19 mouse cellular contexts compared by ENCODE assay signal in the genomic region with DNA sequence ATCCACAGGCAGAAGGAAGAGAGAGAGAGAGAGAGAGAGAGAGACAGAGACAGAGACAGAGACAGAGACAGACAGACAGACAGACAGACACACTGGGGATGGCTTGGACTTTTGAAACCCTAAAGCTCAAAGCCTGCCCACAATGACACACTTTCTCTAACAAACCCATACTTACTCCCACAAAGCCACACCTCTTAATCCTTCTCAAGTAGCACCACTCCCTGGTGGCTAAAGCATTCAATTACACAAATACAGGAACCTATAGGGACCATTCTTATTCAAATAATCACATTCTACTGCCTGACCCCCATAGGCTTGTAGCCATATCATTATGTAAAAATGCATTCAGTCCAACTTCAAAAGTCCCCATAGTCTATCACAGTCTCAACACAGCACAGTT. TPM values are rescaled to one million over a fixed set of nuclear protein-coding genes. Genes with fewer than 3 reads are reported as not detected.
"Had no signal": no experiment of that assay in that cellular context is flagged by ENCODE, and none has a peak within 500 bp of the region (broad histone marks: within the 10 kb centered on the region; RNA-seq: fewer than 3 reads in every experiment).

No protein-coding gene starts in this region.

- H3K27ac ChIP-seq: lung, embryonic 15.5 days; macrophage; midbrain, embryonic 12.5 days; neural tube, embryonic 12.5 days had no signal

- H3K36me3 ChIP-seq: lung, embryonic 15.5 days; midbrain, embryonic 12.5 days; neural tube, embryonic 12.5 days had no signal

- H3K4me2 ChIP-seq: lung, embryonic 15.5 days; midbrain, embryonic 12.5 days; neural tube, embryonic 12.5 days had no signal

- H3K9me3 ChIP-seq: lung, embryonic 15.5 days; midbrain, embryonic 12.5 days had no signal

- H3K27me3 ChIP-seq: lung, embryonic 15.5 days; midbrain, embryonic 12.5 days; neural tube, embryonic 12.5 days had no signal

- H3K4me3 ChIP-seq: lung, embryonic 15.5 days; megakaryocyte, embryonic 14.5 days; midbrain, embryonic 12.5 days; neural tube, embryonic 12.5 days had no signal

- H3K9ac ChIP-seq: liver, postnatal 0 days; lung, embryonic 15.5 days; midbrain, embryonic 12.5 days; neural tube, embryonic 12.5 days had no signal

- H3K4me1 ChIP-seq: lung, embryonic 15.5 days; neural tube, embryonic 12.5 days had no signal

- ATAC-seq: liver, postnatal 0 days; lung, postnatal 0 days had no signal

- DNase-seq: liver, postnatal 0 days; lung, adult 2 months; lung, postnatal 14 days; lung, postnatal 36 days; midbrain, embryonic 14.5 days; right cerebral cortex, postnatal 25 days; right cerebral cortex, postnatal 4 days; spleen, adult 18-20 months; thymus, adult 18-20 months; thymus, postnatal 14 days; thymus, postnatal 36 days had no signal

RNA-seq across cellular contexts. Expression of a gene that starts 21.0 kb away (rescaled TPM):
- total RNA-seq: midbrain, postnatal 0 days had no signal
- polyA plus RNA-seq: midbrain, embryonic 12.5 days; midbrain, postnatal 0 days; neural tube, embryonic 12.5 days; neural tube, embryonic 14.5 days had no signal
